Mouse (Mus musculus) lung, adult 2 months (tissue): ENCODE measurements around the gene Wsb1.
A peak's percentile ranks its signal among the peaks of the same experiment; 100 is the strongest.

Source experiments
- CTCF ChIP-seq: fragments of 200-500 bp; IDR thresholded peaks from 2 replicates; pipeline ENCODE4 v1.5.1; 2011; ENCODE audit warnings: mild to moderate bottlenecking, low read length, control low read depth; ENCODE audit not compliant: insufficient read depth
- POLR2A ChIP-seq: fragments of 200-500 bp; IDR thresholded peaks from 2 replicates; pipeline ENCODE4 v1.6.1; 2011; ENCODE audit warnings: low read depth, mild to moderate bottlenecking, control low read depth, low read length, borderline replicate concordance; ENCODE audit errors: extremely low read depth

- peak; percentile 62 for TF ChIP-seq CTCF
- TF ChIP-seq POLR2A, result no peak
These were observed 62.3 kb downstream of the Wsb1 start for GRCm38 (mm10) chr11:79192176-79192575.
